Mouse (Mus musculus) c-Kit-positive CD71-negative TER-119-negative erythroid progenitor cells, embryonic 14.5 days (primary cell): ENCODE data around the gene Fstl4.

Experiments used
- DNase-seq: peaks from one replicate; pipeline ENCODE4 v3.0.0-alpha.2; 2013; ENCODE audit warnings: low read depth

Fstl4 gene

DNA sequence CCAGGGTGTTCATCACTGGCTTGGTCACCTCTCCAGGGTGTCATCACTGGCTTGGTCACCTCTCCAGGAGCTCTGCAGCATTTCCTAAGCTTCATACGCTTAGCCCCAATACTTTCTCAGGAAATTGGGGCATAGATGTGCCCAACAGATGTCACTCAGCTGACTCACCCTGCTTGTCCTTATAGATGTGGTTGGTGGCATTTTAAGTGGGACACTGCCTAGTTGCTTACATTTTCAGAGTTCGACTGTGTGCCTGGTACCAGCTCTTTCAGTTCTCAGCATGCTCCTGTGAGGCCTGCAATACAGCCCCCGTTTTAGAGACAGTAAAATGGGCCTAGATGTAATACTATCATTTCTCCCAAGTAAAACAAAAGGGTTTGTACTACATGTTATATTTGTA, 8.6 kb downstream of the Fstl4 start:
- DNase-seq, result no peak

- DNase-seq, result no peak
Observed at GRCm38 (mm10) chr11:52775291-52775690, 10.9 kb downstream of the Fstl4 start.

GRCm38 (mm10) chr11:52782426-52782825, 18.0 kb downstream of the Fstl4 start:
- DNase-seq, result no peak

DNA sequence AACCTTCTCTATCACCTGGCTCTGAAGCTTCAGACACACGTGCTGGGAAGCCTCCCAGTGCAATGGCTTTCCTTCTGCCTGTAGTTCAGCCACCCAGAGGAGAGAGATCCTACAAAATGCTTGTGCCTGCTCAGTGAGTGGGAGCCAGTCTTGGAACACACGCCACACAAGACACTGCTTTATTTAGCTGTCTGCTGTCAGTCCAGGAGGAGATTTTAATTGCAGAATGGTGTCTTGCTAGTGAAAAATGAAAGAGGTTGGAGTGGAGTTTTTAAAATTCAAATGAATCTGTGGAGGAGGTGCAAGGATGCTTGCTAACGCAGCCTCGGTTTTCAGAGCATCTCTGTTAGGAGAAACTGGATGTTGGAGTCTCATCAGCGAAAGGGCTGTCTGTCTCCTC, 29.9 kb downstream of the Fstl4 start:
- DNase-seq, result no peak

DNA sequence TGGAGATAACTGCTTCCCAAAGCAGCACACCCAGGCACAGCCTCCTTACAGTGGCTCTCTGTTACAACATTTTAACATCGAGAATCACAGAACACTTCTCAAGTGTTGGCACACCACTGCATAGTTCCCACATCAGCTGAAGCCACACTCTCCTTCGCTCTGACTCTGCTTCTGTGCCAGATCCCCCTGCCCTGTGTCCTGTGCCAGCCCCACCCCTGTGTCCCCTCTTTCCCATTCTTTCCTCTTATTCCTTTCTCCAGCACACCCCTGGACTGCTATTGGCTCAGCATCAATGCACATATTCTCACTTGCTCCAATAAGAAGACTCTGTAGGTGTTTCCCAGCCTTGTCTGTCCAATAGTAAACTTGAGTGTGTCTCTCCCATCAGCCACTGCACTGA, 45.1 kb downstream of the Fstl4 start:
- no peak for DNase-seq

- no peak for DNase-seq
Observed at GRCm38 (mm10) chr11:52816004-52816403, 51.6 kb downstream of the Fstl4 start.

GRCm38 (mm10) chr11:52820336-52820905, 56.0 kb downstream of the Fstl4 start:
- no peak for DNase-seq

DNA sequence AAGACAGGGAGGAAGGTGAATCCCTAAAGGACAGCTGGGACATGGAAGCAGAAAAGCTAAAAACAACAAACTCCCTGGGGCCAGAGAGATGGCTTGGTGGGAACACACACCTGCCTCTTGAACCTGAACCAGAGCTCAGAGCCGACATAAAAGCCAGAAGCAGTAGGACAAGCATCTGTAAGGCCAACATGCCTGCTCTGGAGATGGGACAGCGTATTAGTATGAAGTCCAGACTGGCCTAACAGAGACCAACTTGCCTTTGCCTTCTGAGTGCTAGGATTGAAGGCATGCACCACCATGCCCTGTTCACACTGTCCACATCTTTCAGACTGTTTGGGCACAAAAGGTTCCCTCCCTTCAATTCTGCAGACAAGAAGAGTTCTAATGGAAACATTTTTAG, 62.2 kb downstream of the Fstl4 start:
- no peak for DNase-seq

DNA sequence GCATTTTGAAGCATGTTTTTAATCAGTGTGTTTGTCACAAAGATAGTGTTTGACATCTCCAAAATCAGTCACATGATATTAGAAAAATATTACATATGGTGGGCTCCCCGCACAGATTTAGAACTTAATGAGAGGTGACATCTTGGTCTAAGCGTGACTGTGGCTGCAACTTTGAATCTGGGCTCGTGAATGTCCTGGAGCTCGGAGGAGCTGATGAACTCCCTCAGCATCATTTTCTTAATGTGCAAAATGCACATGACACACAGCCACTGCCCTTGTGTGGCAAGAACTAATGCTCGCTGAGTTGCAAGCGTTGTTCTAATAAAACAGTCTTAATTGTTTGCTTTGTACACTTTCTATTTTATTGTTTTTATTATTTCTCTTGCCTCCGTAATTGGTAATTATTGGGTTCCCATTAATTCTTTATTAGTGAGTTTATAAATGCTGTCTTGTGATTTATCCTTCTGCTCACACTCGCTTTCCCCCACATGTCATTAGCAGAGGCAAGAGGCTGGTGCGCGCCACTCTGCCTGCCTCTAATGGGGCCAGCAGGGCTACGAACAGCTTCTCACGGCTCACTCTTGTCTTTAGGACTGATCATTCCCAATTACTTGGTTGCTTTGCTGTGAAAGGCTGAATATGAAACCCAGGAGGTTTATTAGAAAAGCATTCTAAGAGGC, 67.3 kb downstream of the Fstl4 start:
- DNase-seq, result no peak

DNA sequence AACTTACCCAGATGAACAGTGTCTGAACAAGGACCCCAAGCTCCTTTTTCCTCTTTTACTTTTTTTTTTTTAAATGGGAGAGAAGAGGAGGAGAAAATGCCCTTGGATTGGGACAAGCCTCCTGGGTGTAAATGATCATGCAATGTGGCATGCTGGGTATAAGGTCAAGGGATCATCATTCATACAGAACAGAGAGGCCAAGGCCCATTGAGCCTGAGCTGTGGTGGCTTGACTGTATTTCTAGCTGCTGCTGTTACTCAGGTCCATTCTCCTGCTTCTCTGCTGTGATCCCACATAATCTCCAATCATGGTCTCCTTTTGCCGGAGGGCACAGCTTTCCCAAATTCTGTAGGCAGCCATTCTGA, 67.9 kb downstream of the Fstl4 start:
- DNase-seq, result no peak

- DNase-seq, result no peak
Observed at GRCm38 (mm10) chr11:52848691-52849090, 84.3 kb downstream of the Fstl4 start.

- DNase-seq, result no peak
Observed at GRCm38 (mm10) chr11:52850071-52850470, 85.6 kb downstream of the Fstl4 start.

- DNase-seq, result no peak
Observed at GRCm38 (mm10) chr11:52872846-52873512, 108.5 kb downstream of the Fstl4 start.

DNA sequence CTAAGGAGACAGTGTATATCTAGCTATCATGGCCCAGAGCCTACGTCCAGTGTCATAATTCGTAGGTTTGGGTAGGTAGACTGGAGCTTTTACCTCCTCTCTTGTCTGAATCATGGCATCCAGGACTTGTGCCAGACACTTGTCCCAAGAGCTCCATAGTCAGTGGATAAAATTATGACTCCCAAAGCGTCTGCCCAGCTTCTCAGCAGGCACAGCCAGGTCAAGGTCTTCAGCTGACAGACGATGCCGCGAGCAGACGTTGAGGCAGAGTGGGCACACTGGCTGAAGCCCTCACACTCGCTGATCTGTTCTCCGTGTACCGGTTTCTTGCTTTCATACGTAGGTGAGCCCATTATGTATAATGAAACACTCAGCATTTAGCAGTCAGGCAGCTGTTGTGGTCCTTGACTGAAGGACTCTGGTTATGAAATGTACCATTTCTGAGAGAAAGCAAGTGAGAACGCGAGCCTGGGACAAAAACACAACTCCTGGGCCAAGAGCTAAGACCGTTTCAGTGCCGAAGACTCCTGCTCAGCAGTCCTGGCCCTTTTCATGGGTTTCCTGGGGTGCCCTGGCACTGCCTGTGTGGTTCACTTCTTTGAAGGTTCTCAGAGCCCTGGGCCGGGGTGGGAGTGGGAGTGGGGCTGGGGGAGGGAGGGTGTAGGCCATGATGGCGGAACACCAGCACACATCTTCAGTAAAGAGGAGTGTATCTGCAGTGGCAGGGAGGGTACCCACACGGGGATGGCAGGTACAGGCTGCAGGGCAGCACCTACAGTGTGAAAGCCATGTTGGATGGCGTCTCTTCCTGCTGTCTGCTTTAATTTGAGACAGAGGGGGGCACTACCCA, 111.7 kb downstream of the Fstl4 start:
- DNase-seq, result no peak

GRCm38 (mm10) chr11:52877662-52878061, 113.2 kb downstream of the Fstl4 start:
- no peak for DNase-seq

DNA sequence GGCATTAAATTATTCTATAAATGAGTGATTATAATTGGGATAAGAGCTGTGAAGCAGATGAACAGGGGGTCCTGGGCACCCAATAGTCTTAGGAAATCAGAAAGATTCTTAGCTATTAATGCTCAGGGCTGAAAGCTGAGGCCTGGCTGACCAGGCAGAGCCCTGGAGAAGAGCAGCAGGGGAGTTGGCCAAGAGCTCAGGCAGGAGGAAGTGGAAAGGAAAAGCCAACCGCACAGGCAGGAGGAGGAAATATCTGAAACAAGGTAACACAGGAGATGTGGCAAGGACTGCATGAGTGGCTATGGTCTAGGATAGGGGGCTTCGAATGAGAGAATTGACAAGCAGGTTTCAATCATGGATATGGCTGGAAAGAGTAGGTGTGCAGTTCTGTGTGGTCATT, 115.5 kb downstream of the Fstl4 start:
- no peak for DNase-seq

GRCm38 (mm10) chr11:52886559-52887303, 122.3 kb downstream of the Fstl4 start:
- no peak for DNase-seq

DNA sequence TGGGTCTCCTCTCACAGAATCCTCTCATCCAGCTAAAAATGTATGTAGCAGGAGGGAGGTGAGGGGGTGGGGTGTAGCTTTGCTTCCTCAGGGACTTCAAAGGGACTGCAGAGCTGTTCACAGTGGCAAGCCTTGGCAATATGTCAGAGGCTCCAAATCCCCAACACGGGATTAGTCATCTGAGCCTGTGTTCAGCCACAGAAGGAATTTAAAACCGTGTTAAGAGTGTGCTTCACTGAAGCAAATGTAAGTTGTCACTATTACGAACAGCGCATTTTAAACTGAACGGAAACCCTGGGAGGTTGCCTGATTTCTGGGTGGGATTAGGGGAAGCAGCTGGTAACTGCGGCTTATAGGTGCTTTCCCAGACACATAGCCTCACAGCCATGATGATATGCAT, 123.7 kb downstream of the Fstl4 start:
- DNase-seq, result no peak

DNA sequence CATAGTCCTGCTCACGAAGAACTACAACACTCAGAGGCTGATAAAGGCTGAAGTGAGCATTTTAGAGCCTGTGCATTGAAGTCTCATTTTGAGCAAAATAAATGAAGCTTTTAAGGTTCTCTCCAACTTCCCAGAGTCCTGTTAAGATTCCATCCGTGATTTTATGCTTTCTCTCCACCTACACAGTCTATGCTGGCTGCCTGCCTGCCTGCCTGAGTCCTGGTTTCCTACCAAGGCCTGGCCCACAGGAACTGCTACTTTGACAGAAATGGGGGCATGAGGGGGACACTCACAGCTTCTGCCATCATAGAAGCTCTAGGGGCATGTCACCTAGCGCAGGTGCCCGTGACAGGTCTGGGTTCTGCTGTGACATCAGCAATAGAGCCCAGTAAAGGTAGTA, 125.1 kb downstream of the Fstl4 start:
- no peak for DNase-seq

GRCm38 (mm10) chr11:52890156-52890555, 125.7 kb downstream of the Fstl4 start:
- DNase-seq, result no peak

DNA sequence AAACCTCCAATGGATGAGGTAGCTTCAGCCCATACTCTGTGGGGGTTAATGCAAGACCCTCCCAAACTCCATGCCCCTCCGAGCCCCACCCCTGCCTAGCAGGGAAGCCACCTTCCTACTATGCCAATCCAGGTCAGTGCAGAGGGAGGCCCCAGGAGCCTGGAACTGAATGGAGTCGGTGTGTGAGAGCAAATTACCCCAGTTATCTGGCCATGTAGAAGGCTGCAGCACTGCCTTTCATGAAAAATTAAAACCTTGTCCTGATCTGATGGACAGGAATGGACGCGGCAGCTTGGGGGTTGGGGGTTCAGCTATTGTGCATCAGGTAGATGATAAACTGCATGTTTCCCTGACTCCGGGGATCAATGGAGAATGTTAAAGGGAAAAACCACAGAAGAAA, 139.7 kb downstream of the Fstl4 start:
- DNase-seq, result no peak

- DNase-seq, result no peak
Observed at GRCm38 (mm10) chr11:52910788-52911187, 146.4 kb downstream of the Fstl4 start.
